Mouse (Mus musculus): ENCODE measurements around the gene Cox17.

GRCm38 (mm10) chr16:38379926-38380325 lies 33.1 kb downstream of the Cox17 start:
- TF ChIP-seq GATA1 (IDR thresholded peaks at IDR 0.05; ENCODE audit: low read length): no peak
- no peak for TF ChIP-seq TAL1 (IDR thresholded peaks at IDR 0.05; ENCODE audit: low read length)
